Mouse (Mus musculus) stomach, postnatal 0 days (tissue): ENCODE measurements around the gene Lrp1.

Experiments
- CTCF ChIP-seq: IDR thresholded peaks from 2 replicates; pipeline ENCODE4 v1.5.1; 2016; ENCODE audit warnings: antibody characterized with exemption, low read depth, mild to moderate bottlenecking, moderate library complexity
- EP300 ChIP-seq: optimal IDR thresholded peaks from 2 replicates; pipeline ENCODE3; 2016; ENCODE audit warnings: antibody characterized with exemption

GRCm38 (mm10) chr10:127610066-127610415, 10.9 kb downstream of the Lrp1 start:
- TF ChIP-seq CTCF (no peak), EP300 (no peak)
